Mouse (Mus musculus): ENCODE results near the gene Acot11.
A peak's percentile ranks its signal among the peaks of the same experiment; 100 is the strongest.
"Not testable (repeated sequence)": the region's sequence is repeated elsewhere in the genome, so short reads cannot be mapped to it uniquely, and the experiment has no call there.

Gene Acot11

GRCm38 (mm10) chr4:106811162-106811561 lies 6.4 kb upstream of the Acot11 start:
- no peak for DNase-seq (ENCODE audit: low spot score in 2 of 2)

GRCm38 (mm10) chr4:106810039-106810438 lies 5.2 kb upstream of the Acot11 start:
- DNase-seq (ENCODE audit: low spot score in 2 of 2): no peak

DNA sequence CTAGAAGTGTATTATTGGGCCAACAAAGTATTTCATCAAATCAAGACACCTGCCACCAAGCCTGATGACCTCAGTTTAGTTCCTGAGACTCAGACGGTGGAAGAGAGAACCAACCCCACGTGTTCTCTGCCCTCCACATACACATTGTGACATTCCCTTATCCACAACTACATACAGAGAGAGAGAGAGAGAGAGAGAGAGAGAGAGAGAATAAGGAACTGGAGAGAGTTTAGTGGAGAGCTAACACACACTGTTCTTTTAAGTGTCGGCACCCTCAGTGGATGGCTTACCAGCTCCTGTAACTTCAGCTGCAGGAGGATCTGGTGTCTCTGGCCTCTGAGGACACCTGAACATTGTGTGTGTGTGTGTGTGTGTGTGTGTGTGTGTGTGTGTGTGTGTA lies 2.5 kb upstream of the Acot11 start:
- no peak for DNase-seq (ENCODE audit: low spot score in 2 of 2)

GRCm38 (mm10) chr4:106805890-106806289 lies 1.1 kb upstream of the Acot11 start:
- DNase-seq (ENCODE audit: low spot score in 2 of 2): no peak

GRCm38 (mm10) chr4:106804201-106804909 lies 443 bp downstream of the Acot11 start:
- DNase-seq (ENCODE audit: low spot score in 2 of 2): no peak

GRCm38 (mm10) chr4:106803781-106804180 lies 1.0 kb downstream of the Acot11 start:
- DNase-seq (ENCODE audit: low spot score in 2 of 2): no peak

GRCm38 (mm10) chr4:106799772-106800336 lies 4.9 kb downstream of the Acot11 start:
- peak; percentile 50 to 59 for DNase-seq (ENCODE audit: low spot score in 2 of 2)

DNA sequence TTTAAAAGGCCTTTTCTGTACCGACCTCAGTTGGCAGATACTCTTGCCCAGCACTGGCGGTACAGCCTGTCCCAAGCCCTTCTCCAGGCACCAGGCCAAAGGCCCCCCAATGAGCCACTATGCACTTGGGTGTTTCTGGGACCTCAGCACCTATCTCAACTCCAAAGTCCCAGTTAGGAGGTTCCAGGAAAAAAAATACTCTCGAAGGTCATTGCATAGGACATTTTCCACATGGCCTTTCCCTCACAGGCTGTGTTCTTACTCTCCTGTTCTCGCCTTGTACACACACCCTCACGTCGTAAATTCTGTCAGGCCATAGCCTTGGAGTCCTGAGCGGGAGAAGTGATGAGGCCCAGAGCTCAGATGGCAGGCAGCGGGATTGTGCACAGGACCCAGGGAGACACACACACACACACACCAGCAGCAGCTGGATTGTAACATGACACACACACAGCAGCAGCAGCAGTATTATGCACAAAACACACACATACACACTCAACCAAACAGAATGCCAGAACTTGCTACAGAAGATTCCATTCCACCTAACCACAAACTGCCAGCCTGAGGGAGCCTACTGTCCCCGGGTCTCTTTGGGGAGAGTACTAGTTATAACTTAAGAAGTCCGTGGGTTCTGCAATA lies 5.8 kb downstream of the Acot11 start:
- no peak for DNase-seq (ENCODE audit: low spot score in 2 of 2)

DNA sequence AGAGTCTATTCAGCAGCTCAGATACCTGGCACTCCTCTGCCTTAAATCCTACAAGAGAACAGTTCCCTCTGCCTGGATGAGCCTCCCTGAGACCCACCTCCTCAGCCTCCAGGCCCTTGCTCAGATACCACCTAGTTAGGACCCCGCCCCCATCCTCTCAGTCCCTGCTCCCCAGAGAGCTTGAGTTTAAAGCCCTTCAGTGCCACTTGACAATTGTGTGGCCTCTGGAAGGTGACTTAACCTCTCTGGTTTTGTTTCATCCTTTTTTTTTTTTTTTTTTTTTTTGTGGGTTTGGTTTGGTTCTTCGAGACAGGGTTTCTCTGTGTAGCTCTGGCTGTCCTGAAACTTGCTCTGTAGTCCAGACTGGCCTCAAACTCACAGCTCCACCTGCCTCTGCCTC lies 9.5 kb downstream of the Acot11 start:
- DNase-seq (ENCODE audit: low spot score in 2 of 2): no peak

- no peak for DNase-seq (ENCODE audit: low spot score in 2 of 2)
Measured at GRCm38 (mm10) chr4:106794247-106794646, 10.6 kb downstream of the Acot11 start.

- DNase-seq (ENCODE audit: low spot score in 2 of 2): not testable (repeated sequence)
Measured at GRCm38 (mm10) chr4:106793826-106794225, 11.0 kb downstream of the Acot11 start.

DNA sequence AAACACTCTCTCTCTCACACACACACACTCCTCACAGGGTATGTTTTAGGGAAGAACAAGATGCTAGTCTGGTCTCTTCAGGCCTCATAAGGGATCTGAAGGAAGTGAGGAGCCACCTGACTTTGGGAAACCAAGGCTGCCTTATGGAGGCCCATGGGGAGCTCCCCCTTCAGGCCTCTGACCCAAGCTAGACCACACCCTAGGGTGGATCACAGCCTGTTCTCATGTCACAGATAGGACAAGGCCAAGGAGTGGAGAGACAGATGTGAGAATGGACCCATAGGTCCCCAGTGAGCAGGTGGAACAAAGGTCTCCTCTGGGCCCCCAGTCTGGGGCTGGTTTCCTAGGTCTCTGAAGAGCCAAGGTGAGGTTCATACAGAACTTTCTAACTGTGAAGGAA lies 12.5 kb downstream of the Acot11 start:
- no peak for DNase-seq (ENCODE audit: low spot score in 2 of 2)

DNA sequence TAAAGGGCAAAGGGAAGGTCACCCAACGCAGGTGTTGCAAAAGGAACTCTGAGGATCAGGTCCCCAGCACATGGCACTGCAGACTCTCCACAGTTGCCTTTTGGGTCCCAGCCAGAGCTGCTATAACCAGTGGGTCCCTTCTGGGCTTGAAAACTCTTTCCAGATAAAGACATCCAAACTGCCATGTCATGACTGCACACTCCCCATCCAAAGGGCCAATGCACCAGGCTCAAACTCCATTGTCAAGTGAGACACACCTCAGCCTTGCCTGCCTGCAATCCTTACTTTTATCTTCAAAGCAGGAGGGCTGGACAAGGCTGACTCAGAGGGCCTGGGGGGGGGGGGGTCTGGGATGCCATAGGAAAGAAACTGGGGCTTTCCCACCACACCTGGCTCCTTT lies 13.9 kb downstream of the Acot11 start:
- no peak for DNase-seq (ENCODE audit: low spot score in 2 of 2)

DNA sequence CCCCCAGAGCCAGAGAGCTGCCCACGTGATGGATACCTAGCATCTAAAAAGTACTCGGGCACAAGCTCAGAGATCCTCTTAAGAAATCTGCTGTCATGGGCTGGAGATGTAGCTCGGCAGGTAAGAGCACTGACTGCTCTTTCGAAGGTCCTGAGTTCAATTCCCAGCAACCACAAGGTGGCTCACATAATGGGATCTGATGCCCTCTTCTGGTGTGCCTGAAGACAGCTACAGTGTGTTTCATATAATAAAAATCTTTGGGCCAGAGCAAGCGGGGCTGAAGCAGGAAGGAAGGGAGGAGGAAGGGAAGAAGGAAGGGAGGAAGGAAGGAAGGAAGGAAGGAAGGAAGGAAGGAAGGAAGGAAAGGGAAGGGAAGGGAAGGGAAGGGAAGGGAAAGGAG lies 14.6 kb downstream of the Acot11 start:
- DNase-seq (ENCODE audit: low spot score in 2 of 2): not testable (repeated sequence)

GRCm38 (mm10) chr4:106789705-106790104 lies 15.1 kb downstream of the Acot11 start:
- no peak for DNase-seq (ENCODE audit: low spot score in 2 of 2)

DNA sequence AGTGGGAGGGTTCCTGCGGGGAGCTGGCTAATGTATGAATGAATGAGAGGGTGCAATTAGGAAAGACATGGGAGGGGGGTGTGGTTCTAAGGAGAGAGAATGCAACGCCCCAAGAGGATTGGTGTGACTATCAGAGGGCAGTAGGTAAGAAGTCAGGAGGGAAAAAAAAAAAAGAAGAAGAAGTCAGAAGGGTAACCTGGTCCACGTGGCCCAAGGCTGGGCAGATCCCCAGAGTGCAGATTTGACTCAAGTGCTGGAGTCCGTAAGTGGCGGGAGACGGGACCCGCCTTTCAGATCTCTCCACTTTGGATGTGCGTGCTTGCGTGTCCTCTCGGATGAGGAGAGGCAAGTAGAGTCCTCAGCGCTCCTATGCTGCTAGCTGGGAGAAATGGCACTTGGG lies 16.2 kb downstream of the Acot11 start:
- DNase-seq (ENCODE audit: low spot score in 2 of 2): no peak

- DNase-seq (ENCODE audit: low spot score in 2 of 2): peak in 1 of 2 experiments; percentile 43
Measured at GRCm38 (mm10) chr4:106787830-106788229, 17.0 kb downstream of the Acot11 start.

DNA sequence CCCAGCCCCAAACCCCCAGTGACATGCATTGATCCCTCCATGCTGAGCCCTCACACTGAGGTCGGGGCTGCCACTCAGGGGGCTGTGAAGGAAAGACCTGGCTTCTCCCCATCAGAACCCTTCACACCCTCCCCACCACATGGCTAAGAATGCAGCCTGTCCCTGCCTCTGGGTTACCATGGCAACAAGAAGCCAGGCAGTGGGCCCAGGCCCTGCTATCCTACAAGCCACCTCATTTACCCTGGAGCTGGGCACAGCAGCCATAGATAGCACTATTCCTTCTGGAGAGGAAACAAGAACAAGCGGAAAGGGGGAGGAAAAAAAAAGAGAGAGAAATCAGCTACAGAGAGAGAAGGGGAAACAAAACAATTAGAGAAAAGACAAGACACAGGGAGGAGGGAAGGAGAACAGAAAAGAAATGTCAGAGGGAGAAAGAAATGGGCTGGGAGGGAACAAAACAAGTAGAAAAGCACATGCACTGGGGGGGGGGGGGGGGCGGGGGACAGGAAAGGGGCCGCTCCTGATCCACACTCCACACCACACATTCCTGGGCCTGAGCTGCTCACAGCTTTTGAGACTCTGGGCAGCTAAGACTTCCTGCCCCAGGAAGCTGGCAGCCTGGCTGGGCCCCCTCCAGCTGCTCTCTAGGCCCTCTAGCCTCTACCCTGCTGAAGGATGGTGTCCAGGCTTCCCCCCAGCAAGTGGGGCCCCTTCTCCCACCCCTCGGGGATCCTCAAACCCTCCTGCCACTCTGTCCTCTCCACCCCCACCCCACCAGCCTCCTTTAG lies 18.9 kb downstream of the Acot11 start:
- DNase-seq (ENCODE audit: low spot score in 2 of 2): no peak

GRCm38 (mm10) chr4:106785345-106785744 lies 19.5 kb downstream of the Acot11 start:
- DNase-seq (ENCODE audit: low spot score in 2 of 2): no peak

GRCm38 (mm10) chr4:106784806-106785205 lies 20.0 kb downstream of the Acot11 start:
- no peak for DNase-seq (ENCODE audit: low spot score in 2 of 2)

GRCm38 (mm10) chr4:106783137-106783536 lies 21.7 kb downstream of the Acot11 start:
- DNase-seq (ENCODE audit: low spot score in 2 of 2): no peak

DNA sequence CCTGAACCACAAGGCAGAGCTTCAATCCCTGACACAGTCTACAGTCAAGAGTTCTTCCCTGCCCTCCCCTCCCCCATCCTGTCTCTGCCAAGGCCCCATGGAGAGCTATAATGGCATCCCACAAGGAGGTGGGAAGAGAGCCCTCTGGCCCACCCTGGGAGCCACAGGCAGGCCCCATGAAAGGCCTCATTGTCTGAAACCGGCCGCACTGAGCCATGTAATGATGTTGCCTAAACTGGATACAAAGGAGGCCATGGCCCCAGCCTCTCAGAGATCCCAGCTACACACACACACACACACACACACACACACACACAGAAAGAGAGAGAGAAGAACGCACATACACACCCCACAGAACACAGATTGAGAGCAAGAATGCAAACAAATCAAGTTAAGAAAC lies 24.8 kb downstream of the Acot11 start:
- no peak for DNase-seq (ENCODE audit: low spot score in 2 of 2)

Measured in urinary bladder, adult 18-20 months (tissue).